Mouse (Mus musculus) fat pad, adult 2 months (tissue): Measurements from ENCODE around the gene Lamb3.

Experiments
- DNase-seq: peaks from one replicate; pipeline ENCODE4 v3.0.0-alpha.2; 2011; ENCODE audit warnings: low read depth, low spot score; ENCODE audit errors: extremely low read depth

Lamb3 gene

DNA sequence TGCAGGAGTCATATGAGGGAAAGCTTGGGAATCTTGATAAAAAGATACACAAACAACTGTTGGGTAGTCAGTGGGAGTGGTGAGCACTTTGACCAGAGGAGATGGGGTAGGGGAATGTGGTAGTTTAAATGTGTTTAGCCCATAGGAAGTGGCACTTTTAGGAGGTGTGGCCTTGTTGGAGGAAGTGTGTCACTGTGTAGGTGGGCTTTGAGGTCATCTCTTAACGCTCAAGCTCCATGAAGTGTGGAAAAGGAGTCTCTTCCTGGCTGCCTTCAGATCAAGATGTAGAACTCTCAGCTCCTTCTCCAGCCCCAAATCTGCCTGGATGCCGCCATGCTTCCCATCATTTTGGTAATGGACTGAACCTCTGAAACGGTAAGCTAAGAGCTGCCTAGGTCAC lies at the start of gene Lamb3:
Lamb3 (plus strand) TSS at position 197 of the 400 bp plus-strand sequence.
- DNase-seq, result no peak

DNA sequence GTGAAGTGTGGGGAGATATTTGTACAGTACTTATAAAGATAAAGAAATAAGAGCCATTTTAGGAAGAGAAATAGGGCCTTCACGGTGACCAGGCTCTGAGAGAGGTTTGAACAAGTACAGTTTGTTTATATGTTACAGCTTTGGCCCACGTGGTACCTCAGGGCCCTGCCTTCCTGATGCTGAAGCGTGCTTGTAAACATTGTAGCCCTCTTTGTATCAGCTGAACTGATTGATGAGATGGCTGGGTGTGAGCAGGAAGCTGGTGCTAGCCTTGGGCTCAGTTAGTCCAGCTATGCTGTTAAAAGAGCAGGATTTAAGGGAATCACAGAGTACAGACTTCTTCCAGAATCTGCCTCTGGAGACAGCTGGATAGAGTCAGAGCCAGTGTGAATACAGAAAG lies 48.3 kb upstream of the Lamb3 start:
- no peak for DNase-seq

DNA sequence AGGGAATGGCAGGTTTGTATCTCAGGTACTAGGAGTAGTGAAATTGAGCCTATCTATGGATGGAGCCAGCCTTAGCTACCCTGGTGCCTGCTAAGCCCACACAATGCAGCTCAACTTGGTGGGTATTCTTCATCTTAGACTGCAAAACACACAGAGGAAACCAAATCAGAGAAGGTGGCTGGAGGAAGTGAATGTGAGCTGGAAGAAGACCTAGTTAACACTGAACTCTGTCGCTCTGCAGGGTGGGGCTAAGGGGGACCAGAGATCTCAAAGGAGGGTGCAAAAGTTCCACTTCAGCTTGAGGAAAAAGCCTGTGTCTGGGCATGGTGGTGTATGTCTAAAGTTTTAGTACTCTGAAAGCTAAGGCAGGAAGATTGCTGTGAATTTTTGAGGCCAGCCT lies 47.9 kb upstream of the Lamb3 start:
- DNase-seq, result no peak

GRCm38 (mm10) chr1:193160317-193161032 lies 47.0 kb upstream of the Lamb3 start:
- no peak for DNase-seq

DNA sequence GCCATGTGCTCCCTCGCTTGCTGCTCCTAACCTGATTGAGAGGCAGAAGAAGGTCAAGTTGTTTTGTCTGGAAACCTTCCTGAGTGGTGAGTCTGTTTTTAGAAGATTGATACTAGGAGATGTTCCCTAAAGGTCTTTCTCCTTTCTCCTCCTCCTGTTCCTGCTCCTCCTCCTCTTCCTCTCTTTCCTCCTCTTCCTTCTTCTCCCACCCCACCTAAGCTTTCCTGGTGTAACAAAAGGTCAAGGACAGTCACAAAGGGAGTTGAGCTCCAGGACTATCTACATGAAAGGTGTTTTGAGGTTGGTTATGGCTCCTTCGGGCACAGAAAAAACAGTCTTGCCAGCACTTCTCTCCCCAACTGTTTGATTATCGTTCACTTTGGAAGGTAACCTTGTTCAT lies 39.8 kb upstream of the Lamb3 start, which contains the start of gene A130010J15Rik:
A130010J15Rik (plus strand) TSS at position 301 of the 400 bp plus-strand sequence.
- DNase-seq, result no peak

DNA sequence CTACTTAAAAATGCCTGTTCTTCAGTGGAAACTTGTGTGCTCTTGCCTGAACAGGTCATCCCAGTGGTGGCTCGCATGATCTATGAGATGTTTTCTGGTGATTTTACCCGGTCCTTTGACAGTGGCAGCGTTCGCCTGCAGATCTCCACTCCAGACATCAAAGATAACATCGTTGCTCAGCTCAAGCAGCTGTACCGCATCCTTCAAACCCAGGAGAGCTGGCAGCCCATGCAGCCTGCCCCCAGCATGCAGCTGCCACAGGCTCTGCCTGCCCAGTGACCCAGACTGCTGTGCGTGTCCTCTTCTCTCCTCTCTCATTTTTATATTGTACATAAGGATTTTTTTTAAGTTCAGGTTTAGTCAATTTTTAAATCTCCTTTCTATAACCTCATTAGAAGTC lies 38.3 kb upstream of the Lamb3 start:
- DNase-seq, result no peak

DNA sequence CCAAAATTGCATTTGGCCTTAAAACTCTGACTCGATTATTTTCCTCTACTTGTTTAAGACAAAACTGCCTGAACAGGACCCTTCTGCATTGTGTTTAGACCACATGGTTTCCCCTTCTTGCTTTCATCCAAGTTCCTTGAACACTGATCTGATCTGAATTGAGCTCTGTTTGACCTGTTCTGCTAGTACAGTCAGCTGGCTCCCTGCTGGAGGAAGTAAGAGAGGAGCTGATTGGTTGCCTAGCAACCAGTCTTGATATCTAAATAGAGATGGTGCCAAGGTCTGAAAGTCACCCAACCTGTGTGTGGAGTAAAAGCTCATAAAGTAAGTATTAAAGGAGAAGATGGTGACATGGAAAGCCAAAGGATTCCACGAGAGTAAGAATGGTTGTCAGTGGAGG lies 37.6 kb upstream of the Lamb3 start:
- peak; percentile 57 for DNase-seq

- peak; percentile 87 for DNase-seq
Observed at GRCm38 (mm10) chr1:193172991-193173809, 34.3 kb upstream of the Lamb3 start.

DNA sequence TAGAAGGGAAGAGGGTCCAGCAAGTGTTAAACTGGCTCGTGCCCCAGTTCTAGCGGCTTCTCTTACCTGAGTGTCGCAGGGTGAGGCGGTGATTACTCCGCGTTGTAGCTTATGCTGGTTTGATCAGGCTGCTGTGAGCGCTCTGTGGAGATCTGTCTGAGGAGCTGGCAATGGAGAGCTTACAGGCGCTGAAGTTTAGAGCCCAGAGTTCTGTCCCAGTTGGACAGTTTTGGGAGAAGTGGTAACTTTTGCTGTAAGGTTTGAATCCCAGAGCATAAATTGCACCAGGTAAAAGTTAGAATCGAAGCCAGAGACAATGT lies 33.7 kb upstream of the Lamb3 start:
- no peak for DNase-seq

GRCm38 (mm10) chr1:193174143-193174733 lies 33.3 kb upstream of the Lamb3 start:
- no peak for DNase-seq

DNA sequence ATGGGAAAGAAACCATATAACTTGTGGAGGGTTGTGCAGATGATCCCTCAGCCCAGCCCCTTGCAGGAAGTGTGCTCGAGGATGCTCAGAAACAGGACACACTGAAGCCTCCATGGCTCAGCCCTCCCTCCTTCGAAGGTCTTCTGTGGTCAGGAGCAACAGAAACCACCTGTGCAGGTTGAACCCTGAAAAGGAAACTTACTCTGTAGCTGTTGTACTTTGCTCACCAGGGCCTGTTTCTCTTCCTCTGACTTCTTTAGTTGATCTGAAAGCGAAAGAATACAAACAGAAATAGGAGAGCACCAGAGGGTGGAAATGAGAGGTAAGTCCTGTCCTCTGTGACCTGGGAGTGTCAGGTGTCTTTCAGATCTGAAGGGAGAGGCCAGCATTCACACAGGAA lies 26.4 kb upstream of the Lamb3 start:
- no peak for DNase-seq

DNA sequence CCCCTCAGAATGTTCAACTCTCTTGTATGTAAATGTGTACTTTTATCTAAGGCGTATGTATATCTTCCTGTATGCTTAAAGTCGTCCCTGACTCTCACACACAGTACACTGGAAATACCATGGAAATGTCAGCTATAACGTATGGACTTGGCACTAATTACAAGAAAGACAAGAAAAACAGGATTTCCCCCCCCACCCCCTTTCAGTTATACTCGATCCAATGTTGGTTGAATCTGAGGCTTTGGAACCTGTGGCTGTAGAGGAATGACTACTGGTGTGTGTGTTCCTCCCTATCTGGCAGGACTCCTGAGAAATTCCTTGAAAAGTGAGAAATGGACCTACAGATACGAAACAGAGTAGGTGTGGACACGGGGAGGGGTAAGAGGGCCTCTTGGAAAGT lies 19.2 kb upstream of the Lamb3 start:
- DNase-seq, result no peak

DNA sequence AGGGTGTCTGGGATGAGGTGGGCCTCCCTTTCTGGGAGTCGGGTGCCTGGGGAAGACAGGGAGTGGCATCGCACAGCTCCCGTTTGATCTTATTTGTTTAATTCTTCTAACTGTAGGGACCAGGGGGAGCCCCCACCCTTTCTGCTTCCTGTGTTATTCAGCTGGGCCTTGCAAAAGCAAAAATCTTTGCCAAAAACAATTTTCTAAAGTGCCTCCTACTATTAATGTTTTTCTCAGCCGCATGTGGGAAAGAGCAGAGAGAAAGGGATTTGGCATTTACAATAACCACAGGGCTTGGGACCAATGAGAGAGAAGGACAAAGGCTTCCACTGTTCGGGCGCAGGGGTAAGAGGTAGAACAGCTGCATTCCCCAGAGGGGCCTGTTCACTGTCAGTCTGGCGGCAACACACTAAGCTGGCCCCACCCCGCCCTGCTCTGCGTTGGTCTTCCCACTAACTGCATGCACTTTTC lies 18.3 kb upstream of the Lamb3 start:
- DNase-seq, result no peak

GRCm38 (mm10) chr1:193189771-193190170 lies 17.7 kb upstream of the Lamb3 start:
- no peak for DNase-seq

GRCm38 (mm10) chr1:193191675-193192283 lies 15.7 kb upstream of the Lamb3 start:
- no peak for DNase-seq

GRCm38 (mm10) chr1:193194416-193195140 lies 12.9 kb upstream of the Lamb3 start:
- no peak for DNase-seq

- DNase-seq, result no peak
Observed at GRCm38 (mm10) chr1:193195169-193195810, 12.2 kb upstream of the Lamb3 start.

- DNase-seq, result no peak
Observed at GRCm38 (mm10) chr1:193197494-193198205, 9.8 kb upstream of the Lamb3 start.

DNA sequence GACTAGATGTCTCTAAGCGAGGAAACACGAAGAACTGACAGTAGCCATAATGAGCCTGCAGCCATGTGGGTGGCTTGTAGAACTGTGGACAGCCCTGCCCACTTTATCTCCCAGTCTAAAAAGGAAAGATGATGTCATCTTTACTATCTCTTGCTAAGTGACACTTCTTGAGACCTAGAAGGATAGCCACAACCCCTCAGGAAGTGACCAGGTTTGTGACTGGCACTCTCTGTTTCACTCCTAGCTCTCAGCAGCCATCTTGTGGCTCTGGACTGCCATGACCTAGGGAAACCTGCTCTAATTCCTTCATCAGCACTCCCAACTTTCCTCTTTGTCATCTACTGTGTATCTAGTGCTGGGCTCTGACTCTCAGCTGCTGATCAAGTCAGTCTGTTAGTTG lies 9.2 kb upstream of the Lamb3 start:
- no peak for DNase-seq
